Mouse (Mus musculus) myocyte (in vitro differentiated cells): ENCODE measurements around the gene Tnip1. TPM values are rescaled to one million over a fixed set of nuclear protein-coding genes. Genes with fewer than 3 reads are reported as not detected.

Source experiments
- H3K27me3 ChIP-seq: one replicate; pipeline ENCODE4 v1.6.1; 2011; ENCODE audit not compliant: control insufficient read depth, insufficient read depth, insufficient read length
- H3K36me3 ChIP-seq: one replicate; pipeline ENCODE4 v1.6.1; 2011; ENCODE audit not compliant: control insufficient read depth, insufficient read depth
- H3K4me2 ChIP-seq: one replicate; pipeline ENCODE4 v1.6.1; 2011; ENCODE audit warnings: low read depth, control low read depth
- H3K4me3 ChIP-seq: one replicate; pipeline ENCODE4 v1.5.1; 2011; ENCODE audit warnings: mild to moderate bottlenecking, control low read depth, moderate library complexity
- H3K79me2 ChIP-seq: one replicate; pipeline ENCODE4 v1.6.1; 2011; ENCODE audit not compliant: control insufficient read depth, insufficient read depth
- H3ac ChIP-seq: one replicate; pipeline ENCODE4 v1.6.1; 2011; ENCODE audit not compliant: control insufficient read depth, insufficient read length
- CEBPB ChIP-seq: IDR thresholded peaks from 2 replicates; pipeline ENCODE4 v1.6.1; 2011; ENCODE audit warnings: mild to moderate bottlenecking, moderate library complexity; ENCODE audit not compliant: poor library complexity, insufficient read depth, severe bottlenecking
- E2F4 ChIP-seq: IDR thresholded peaks from one replicate; pipeline ENCODE4 v1.6.1; 2011; ENCODE audit warnings: mild to moderate bottlenecking, control low read depth, moderate library complexity; ENCODE audit not compliant: insufficient read depth
- MAX ChIP-seq: IDR thresholded peaks from one replicate; pipeline ENCODE4 v1.6.1; 2011; ENCODE audit warnings: low read depth, mild to moderate bottlenecking, control low read depth
- MYOD1 ChIP-seq, 3 experiments: IDR thresholded peaks; one replicate each; pipeline ENCODE4 v1.6.1; 2011; ENCODE audit warnings: control low read depth in 2 of 3, low read depth in 2 of 3, mild to moderate bottlenecking in 2 of 3, moderate library complexity in 1 of 3; ENCODE audit not compliant: insufficient read length in 2 of 3, control insufficient read depth in 1 of 3
- MYOG ChIP-seq, 3 experiments: IDR thresholded peaks; one replicate each; pipeline ENCODE4 v1.6.1; 2011; ENCODE audit warnings: control low read depth in 2 of 3, low read depth in 2 of 3, mild to moderate bottlenecking in 2 of 3; ENCODE audit not compliant: insufficient read length in 2 of 3, control insufficient read depth in 1 of 3, insufficient read depth in 1 of 3
- POLR2A ChIP-seq: IDR thresholded peaks from one replicate; pipeline ENCODE4 v1.6.1; 2011; ENCODE audit warnings: low read depth, mild to moderate bottlenecking, control low read depth, moderate library complexity; ENCODE audit not compliant: insufficient read length
- POLR2AphosphoS2 ChIP-seq: IDR thresholded peaks from one replicate; pipeline ENCODE4 v1.6.1; 2011; ENCODE audit warnings: low read depth, control low read depth; ENCODE audit not compliant: insufficient read length
- REST ChIP-seq: IDR thresholded peaks from one replicate; pipeline ENCODE4 v1.6.1; 2011; ENCODE audit warnings: mild to moderate bottlenecking, control low read depth, moderate library complexity; ENCODE audit not compliant: insufficient read depth, insufficient read length
- SRF ChIP-seq: IDR thresholded peaks from one replicate; pipeline ENCODE4 v1.6.1; 2011; ENCODE audit warnings: low read depth; ENCODE audit not compliant: control insufficient read depth, insufficient read length
- TCF12 ChIP-seq: IDR thresholded peaks from one replicate; pipeline ENCODE4 v1.6.1; 2011; ENCODE audit warnings: mild to moderate bottlenecking, control low read depth; ENCODE audit not compliant: poor library complexity, insufficient read depth, severe bottlenecking
- TCF3 ChIP-seq: IDR thresholded peaks from one replicate; pipeline ENCODE4 v1.6.1; 2011; ENCODE audit warnings: low read depth, control low read depth; ENCODE audit not compliant: insufficient read length
- USF1 ChIP-seq: IDR thresholded peaks from one replicate; pipeline ENCODE4 v1.6.1; 2011; ENCODE audit warnings: low read depth, mild to moderate bottlenecking, control low read depth, moderate library complexity
- polyA plus RNA-seq: library from polyadenylated mRNA; unstranded; fragments of >200 nt; fragmentation: generic; extraction: Trizol; gene quantifications from one replicate; pipeline ENCODE4 v1.2.1, GENCODE M21; 2012; ENCODE audit warnings: missing spikeins

Gene Tnip1
- polyA plus RNA-seq, 1 experiment: 34.5 TPM

DNA sequence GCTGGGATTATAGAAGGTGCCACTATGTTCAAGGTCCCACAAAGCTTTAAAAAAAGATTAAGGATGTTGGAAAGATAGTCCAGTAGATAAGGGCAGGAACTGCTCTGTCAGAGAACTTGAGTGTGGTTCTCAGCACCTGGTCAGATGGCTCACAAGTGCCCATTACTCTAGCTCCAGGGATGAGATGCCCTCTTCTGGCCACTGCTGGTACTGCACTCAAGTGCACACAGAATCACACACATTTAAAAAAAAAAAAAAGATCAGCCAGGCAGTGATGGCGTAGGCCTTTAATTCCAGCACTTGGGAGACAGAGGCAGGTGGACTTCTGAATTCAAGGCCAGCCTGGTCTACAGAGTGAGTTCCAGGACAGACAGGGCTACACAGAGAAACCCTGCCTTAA is 25.3 kb upstream of the Tnip1 start:
- no peak overlapping the region for H3K4me2 ChIP-seq
- H3K27me3 ChIP-seq: no peaks in the 10 kb centered on the region
- H3K36me3 ChIP-seq: peaks cover 40% of the 10 kb centered on the region
- H3K4me3 ChIP-seq: no peak overlapping the region
- no peaks in the 10 kb centered on the region for H3K79me2 ChIP-seq
- TF ChIP-seq MYOD1 (IDR thresholded peaks at IDR 0.05; ENCODE audit: control insufficient read depth in 1 of 3, insufficient read length in 2 of 3, low read depth in 2 of 3) (no peak), REST (no peak), POLR2A (no peak), CEBPB (no peak), MAX (no peak), E2F4 (no peak), TCF3 (no peak), USF1 (no peak), POLR2AphosphoS2 (no peak), MYOG (IDR thresholded peaks at IDR 0.05; ENCODE audit: control insufficient read depth in 1 of 3, insufficient read depth in 1 of 3, insufficient read length in 2 of 3, low read depth in 2 of 3) (no peak), SRF (no peak), TCF12 (no peak)
- no peak overlapping the region for H3ac ChIP-seq

DNA sequence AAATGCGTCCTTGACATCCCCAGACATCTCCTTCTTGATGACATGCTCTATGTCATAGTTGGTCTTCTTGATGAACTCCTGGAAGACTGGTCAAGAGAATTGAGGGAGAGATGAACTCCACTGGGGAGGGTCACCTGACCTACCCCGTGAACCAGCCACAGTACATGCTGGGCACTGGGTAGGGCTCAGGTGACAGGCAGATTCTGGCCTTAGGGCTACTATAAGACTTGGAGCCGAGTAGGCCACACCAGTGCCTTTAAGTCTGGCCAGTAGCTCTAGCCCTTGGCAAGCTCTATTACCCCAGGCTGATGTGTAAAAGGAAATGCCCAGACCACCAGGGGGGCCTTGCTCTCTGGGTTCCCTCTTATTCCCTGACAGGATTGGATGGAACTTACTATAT is 22.4 kb upstream of the Tnip1 start:
- TF ChIP-seq POLR2A (no peak), USF1 (no peak), TCF3 (no peak), MYOG (IDR thresholded peaks at IDR 0.05; ENCODE audit: control insufficient read depth in 1 of 3, insufficient read depth in 1 of 3, insufficient read length in 2 of 3, low read depth in 2 of 3) (no peak), E2F4 (no peak), REST (no peak), SRF (no peak), CEBPB (no peak), TCF12 (no peak), MYOD1 (IDR thresholded peaks at IDR 0.05; ENCODE audit: control insufficient read depth in 1 of 3, insufficient read length in 2 of 3, low read depth in 2 of 3) (no peak), POLR2AphosphoS2 (no peak), MAX (no peak)
- Histone ChIP-seq H3K36me3 (peaks cover 54% of the 10 kb centered on the region), H3K4me2 (no peak overlapping the region), H3K27me3 (no peaks in the 10 kb centered on the region), H3K4me3 (no peak overlapping the region), H3ac (no peak overlapping the region), H3K79me2 (no peaks in the 10 kb centered on the region)

DNA sequence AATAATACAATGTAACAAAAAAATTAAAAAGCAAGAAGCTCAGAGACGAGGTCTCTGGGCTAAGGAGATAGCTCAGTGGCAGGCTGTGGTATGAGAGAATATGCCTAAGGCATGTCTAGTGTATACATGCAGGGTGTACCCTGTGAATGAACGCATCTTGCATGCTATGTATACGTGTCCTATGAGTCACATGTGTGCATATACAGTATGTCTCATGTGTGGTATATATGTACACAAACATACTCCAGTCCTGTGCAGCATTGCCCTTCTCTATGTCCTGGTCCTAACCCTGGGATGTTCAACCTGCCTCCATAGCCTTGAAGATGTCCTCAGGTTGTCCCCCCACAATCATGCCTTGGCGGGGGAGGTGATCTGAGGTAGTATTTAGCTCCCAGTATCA is 21.9 kb upstream of the Tnip1 start:
- Histone ChIP-seq H3K4me2 (no peak overlapping the region), H3K27me3 (no peaks in the 10 kb centered on the region), H3ac (no peak overlapping the region), H3K4me3 (no peak overlapping the region), H3K36me3 (peaks cover 59% of the 10 kb centered on the region), H3K79me2 (no peaks in the 10 kb centered on the region)
- TF ChIP-seq POLR2AphosphoS2: peak; percentile 25
- TF ChIP-seq E2F4: no peak
- TF ChIP-seq SRF: no peak

DNA sequence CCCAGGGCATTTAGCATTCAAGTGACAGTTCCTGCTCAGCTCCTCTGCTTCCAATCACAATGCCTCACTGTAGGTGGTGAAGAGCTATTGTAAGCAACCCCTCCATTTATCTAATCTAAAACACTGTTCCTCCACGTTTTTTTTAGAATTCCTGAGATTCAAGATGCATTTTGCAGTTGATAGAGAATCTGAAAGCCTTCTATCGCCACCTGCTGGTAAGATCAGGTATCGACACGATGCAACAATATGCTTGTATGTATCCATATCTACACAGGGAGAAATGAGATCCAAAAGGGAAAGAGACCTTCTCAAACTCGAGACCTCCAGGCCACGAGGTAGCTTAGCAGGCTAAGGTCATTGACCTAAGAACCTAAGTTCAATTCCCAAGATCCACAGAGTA is 21.4 kb upstream of the Tnip1 start:
- Histone ChIP-seq H3K4me3 (no peak overlapping the region), H3K36me3 (peaks cover 61% of the 10 kb centered on the region), H3ac (no peak overlapping the region), H3K79me2 (no peaks in the 10 kb centered on the region), H3K4me2 (no peak overlapping the region), H3K27me3 (no peaks in the 10 kb centered on the region)
- TF ChIP-seq TCF3 (no peak), MYOG (IDR thresholded peaks at IDR 0.05; ENCODE audit: control insufficient read depth in 1 of 3, insufficient read depth in 1 of 3, insufficient read length in 2 of 3, low read depth in 2 of 3) (no peak), MYOD1 (IDR thresholded peaks at IDR 0.05; ENCODE audit: control insufficient read depth in 1 of 3, insufficient read length in 2 of 3, low read depth in 2 of 3) (no peak), CEBPB (no peak), MAX (no peak), TCF12 (no peak), USF1 (no peak), POLR2AphosphoS2 (no peak), REST (no peak), POLR2A (no peak), SRF (no peak), E2F4 (no peak)

DNA sequence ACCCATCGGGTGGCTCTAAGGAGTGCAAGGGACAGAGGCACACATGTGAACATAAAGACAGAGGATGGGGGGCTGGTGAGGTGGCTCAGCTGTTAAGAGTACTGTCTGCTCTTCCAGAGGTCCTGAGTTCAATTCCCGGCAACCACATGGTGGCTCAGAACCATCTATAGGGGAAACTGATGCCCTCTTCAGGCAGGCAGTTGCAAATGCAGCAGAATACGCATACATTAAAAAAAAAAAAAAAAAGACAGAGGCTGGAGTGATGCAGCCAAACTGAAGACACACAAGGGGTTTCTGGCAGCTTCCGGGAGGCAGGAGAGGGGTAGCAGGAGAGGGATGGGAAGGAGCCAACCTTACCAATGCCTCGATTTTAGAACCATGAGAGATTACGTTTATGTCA is 19.8 kb upstream of the Tnip1 start:
- Histone ChIP-seq H3ac (no peak overlapping the region), H3K36me3 (peaks cover 59% of the 10 kb centered on the region), H3K4me3 (no peak overlapping the region), H3K27me3 (no peaks in the 10 kb centered on the region), H3K79me2 (no peaks in the 10 kb centered on the region), H3K4me2 (no peak overlapping the region)
- no peak for TF ChIP-seq SRF
- no peak for TF ChIP-seq E2F4
- TF ChIP-seq REST: no peak
- no peak for TF ChIP-seq MYOG (IDR thresholded peaks at IDR 0.05; ENCODE audit: control insufficient read depth in 1 of 3, insufficient read depth in 1 of 3, insufficient read length in 2 of 3, low read depth in 2 of 3)
- TF ChIP-seq USF1: no peak
- no peak for TF ChIP-seq POLR2A
- no peak for TF ChIP-seq MYOD1 (IDR thresholded peaks at IDR 0.05; ENCODE audit: control insufficient read depth in 1 of 3, insufficient read length in 2 of 3, low read depth in 2 of 3)
- no peak for TF ChIP-seq MAX
